Mouse (Mus musculus) urinary bladder, postnatal 14 days (tissue): Measurements from ENCODE around the gene Mrpl41.
A peak's percentile ranks its signal among the peaks of the same experiment; 100 is the strongest.

Source experiments
- DNase-seq: peaks from one replicate; pipeline ENCODE4 v3.0.0; 2021; ENCODE audit warnings: low spot score

Mrpl41 gene

GRCm38 (mm10) chr2:24935057-24935796 is 39.7 kb downstream of the Mrpl41 start, which contains the start of gene Arrdc1:
TSS of gene Arrdc1 (minus strand) at chr2:24935252.
- peak; percentile 97 for DNase-seq

- no peak for DNase-seq
These were observed 40.4 kb downstream of the Mrpl41 start for GRCm38 (mm10) chr2:24934441-24934963.

DNA sequence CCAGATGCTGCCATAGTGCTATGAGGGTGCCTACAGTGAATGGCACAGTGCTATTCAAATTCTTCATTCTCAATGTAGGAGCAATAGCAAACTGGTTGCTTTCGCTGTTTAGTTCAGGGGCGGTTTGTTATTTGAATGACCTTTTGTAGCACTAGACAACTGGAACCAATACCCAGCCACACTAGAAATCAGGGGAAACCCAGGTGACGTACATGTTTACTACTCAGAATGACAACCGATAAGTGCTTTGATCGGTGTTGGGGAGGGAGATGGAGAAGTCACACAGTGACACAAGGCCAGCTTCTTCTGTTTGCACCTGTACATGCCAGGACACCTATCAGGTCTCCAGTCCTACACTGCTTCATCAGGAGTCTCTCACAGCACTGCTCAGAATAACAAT is 45.3 kb downstream of the Mrpl41 start:
- no peak for DNase-seq

GRCm38 (mm10) chr2:24929119-24929518 is 45.8 kb downstream of the Mrpl41 start:
- DNase-seq: peak; percentile 60

- DNase-seq: peak; percentile 84
These were observed 47.0 kb downstream of the Mrpl41 start for GRCm38 (mm10) chr2:24927810-24928479.

- DNase-seq: no peak
These were observed 47.9 kb downstream of the Mrpl41 start for GRCm38 (mm10) chr2:24926965-24927358.

DNA sequence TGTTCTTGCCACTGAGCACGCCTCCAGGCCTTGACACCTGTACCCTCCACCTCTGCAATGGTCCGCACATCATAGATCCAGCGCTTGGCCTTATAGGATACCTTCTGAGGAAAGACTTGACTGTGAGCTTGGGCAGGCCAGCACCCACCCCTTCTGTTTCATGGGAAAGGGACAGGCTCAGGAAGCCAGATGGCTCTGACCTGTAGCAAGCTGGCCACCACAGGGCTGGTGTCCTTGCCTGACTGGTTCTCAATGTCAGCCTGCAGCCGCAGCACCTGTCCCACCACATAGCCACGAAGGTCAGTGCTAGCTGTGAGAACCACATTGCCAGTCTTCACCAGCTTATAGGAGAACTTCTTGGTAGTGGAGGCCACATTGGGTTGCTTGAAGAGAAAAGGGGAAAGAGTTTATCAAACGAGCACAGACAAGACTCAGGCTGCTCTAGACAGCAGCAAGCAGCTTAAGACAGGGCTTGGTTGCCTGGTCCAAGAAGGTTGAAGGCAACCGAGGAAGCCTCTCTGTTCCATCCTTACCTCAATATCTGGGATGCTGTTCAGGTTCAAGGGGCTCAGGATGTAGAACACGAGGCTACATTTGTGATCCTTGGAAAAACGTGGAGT is 48.4 kb downstream of the Mrpl41 start:
- DNase-seq: no peak

DNA sequence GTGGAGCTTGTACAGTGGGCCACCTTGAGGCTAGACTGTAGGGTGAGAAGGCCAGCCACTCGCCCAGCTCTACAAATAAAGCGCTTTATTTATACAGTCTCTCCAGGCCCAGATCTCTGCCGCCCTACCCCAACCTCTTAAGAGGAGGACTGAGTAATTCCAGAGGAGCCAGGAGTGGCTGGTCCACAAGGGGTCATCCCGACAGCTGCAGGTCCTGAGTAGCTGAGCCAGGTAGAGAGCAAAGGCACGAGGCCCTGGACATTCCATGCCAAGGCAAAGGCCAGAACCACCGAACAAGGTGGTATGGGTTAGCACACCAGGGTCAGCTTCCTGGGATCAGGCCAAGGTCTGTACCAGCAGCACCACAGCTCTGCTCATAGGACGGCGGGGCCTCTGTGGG is 49.6 kb downstream of the Mrpl41 start:
- DNase-seq: no peak
